Mouse (Mus musculus) liver, embryonic 14.5 days (tissue): ENCODE results near the gene U2af1l4.

ENCODE experiments used
- CTCF ChIP-seq: IDR thresholded peaks from 2 replicates; pipeline ENCODE4 v1.5.1; 2016; ENCODE audit warnings: antibody characterized with exemption, low read depth, control low read depth
- EP300 ChIP-seq: IDR thresholded peaks from 2 replicates; pipeline ENCODE4 v1.6.1; 2016; ENCODE audit warnings: antibody characterized with exemption, low read depth

DNA sequence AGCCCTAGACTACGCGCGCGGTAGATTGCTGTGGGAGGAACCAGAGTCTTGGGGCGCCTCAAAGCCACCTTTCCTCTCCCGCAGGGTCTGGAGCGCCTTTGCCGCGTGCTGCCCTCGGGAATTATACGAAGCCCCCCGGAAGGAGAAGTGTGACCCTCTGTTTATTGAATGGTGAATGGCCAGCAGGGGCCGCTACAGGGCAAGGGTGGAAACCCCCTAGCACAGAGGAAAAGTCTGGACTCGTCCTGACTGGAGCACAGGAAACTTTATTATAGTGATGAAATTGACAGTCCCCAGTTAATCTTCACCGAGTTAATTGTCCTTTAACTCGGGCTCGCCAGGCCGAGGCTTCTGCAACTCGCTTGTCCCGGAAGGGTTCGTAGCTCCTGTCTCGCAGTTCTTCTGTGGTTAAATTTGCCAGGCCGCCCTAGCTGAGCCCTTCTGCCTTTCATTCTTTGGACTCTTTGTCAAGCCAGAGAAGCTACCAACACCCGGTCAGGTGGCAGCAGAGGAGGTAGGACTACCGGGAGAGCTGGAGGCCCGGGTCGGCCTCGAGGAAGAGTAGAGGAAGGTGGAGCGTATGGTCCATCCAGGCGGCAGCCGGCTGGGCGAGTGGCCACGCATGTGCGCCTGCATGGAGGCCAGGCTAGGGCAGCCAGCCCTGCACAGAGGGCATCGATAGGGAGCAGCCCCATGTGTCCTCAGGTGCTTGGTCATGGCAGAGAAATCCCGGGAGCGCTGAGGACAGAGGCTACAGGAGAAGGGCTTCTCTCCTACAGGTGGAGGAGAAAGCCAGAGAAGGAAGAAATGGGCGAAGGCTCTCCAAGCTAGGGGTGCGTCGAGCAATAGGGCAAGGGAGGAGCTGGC lies 26.6 kb downstream of the U2af1l4 start:
- TF ChIP-seq EP300 (no peak), CTCF (peak; percentile 93)
